Mouse (Mus musculus) layer of hippocampus, postnatal 25 days (tissue): Measurements from ENCODE around the gene Smim20. TPM values are rescaled to one million over a fixed set of nuclear protein-coding genes. Genes with fewer than 3 reads are reported as not detected.

Experiments used
- DNase-seq, 2 experiments: peaks; one replicate each; pipeline ENCODE4 v3.0.0; 2022; ENCODE audit warnings: mixed read lengths in 2 of 2, low spot score in 1 of 2; ENCODE audit errors: extremely low spot score in 1 of 2
- total RNA-seq, 2 experiments: library from RNA; stranded (reverse); gene quantifications; 2 replicates each; pipeline ENCODE4 v1.2.3; 2021

Gene Smim20
- total RNA-seq, 2 experiments from 2014 or later, result 38.3 to 41.5 TPM

- DNase-seq, result no peak
Observed at GRCm38 (mm10) chr5:53303941-53304340, 37.1 kb downstream of the Smim20 start.

GRCm38 (mm10) chr5:53304936-53305335 lies 38.1 kb downstream of the Smim20 start:
- no peak for DNase-seq

- no peak for DNase-seq
Observed at GRCm38 (mm10) chr5:53306864-53307263, 40.0 kb downstream of the Smim20 start.

- DNase-seq, result no peak
Observed at GRCm38 (mm10) chr5:53307437-53307836, 40.6 kb downstream of the Smim20 start.

GRCm38 (mm10) chr5:53314404-53315167 lies 47.7 kb downstream of the Smim20 start:
- no peak for DNase-seq

- no peak for DNase-seq
Observed at GRCm38 (mm10) chr5:53315829-53316228, 48.9 kb downstream of the Smim20 start.

- no peak for DNase-seq
Observed at GRCm38 (mm10) chr5:53317396-53317795, 50.5 kb downstream of the Smim20 start.

- DNase-seq, result no peak
Observed at GRCm38 (mm10) chr5:53317885-53318466, 51.1 kb downstream of the Smim20 start.

GRCm38 (mm10) chr5:53320331-53320730 lies 53.4 kb downstream of the Smim20 start:
- no peak for DNase-seq

GRCm38 (mm10) chr5:53321901-53322300 lies 55.0 kb downstream of the Smim20 start:
- DNase-seq, result no peak

GRCm38 (mm10) chr5:53322471-53322870 lies 55.6 kb downstream of the Smim20 start:
- DNase-seq, result no peak

GRCm38 (mm10) chr5:53323121-53323520 lies 56.2 kb downstream of the Smim20 start:
- DNase-seq, result no peak

- DNase-seq, result no peak
Observed at GRCm38 (mm10) chr5:53324256-53324655, 57.4 kb downstream of the Smim20 start.

GRCm38 (mm10) chr5:53324791-53325190 lies 57.9 kb downstream of the Smim20 start:
- DNase-seq, result no peak

GRCm38 (mm10) chr5:53326023-53326422 lies 59.1 kb downstream of the Smim20 start:
- peak; percentile 52 to 70 for DNase-seq

GRCm38 (mm10) chr5:53326491-53326890 lies 59.6 kb downstream of the Smim20 start:
- DNase-seq, result no peak

Other genes starting within 250 kb of the Smim20 start
- gene Slc34a2, start 229.0 kb upstream of the Smim20 start, total RNA-seq, result not detected
- 10 to 100 TPM; 38.9 to 42.1 TPM for gene Sel1l3, start 53.2 kb upstream of the Smim20 start, total RNA-seq
- gene Rbpj, start 199.1 kb downstream of the Smim20 start, total RNA-seq, result 10 to 100 TPM; 21.7 to 22.0 TPM